Mouse (Mus musculus) kidney, adult 2 months (tissue): ENCODE data around the gene B3gntl1.
A peak's percentile ranks its signal among the peaks of the same experiment; 100 is the strongest.

ENCODE experiments used
- CTCF ChIP-seq: fragments of 200-500 bp; conservative IDR thresholded peaks from 2 replicates; pipeline ENCODE4 v1.5.1; 2011; ENCODE audit warnings: low read depth, mild to moderate bottlenecking, control low read depth, low read length, moderate library complexity, mixed read lengths; ENCODE audit not compliant: insufficient read depth, insufficient read length
- POLR2A ChIP-seq: fragments of 200-500 bp; IDR thresholded peaks from one replicate; pipeline ENCODE4 v1.6.1; 2011; ENCODE audit warnings: low read depth, low read length, control low read depth

DNA sequence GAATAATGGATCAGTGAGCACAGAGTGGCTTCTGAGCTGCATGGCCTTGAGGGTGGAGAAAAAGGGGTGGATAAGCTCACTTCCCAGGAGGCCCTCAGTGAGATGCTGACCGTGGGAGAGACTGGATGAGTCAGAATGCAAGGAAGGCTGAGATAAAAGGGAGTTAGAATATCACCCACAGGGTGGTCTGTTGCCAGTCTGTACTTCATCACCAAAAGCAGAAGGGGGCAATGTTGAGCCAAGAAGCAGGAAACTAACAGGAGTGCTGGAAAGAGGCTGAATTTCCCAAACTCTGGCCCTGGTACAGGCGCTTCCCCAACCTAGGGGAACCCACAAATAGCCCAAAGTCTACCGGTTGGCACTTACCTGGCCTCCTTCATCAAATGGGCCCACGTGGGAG is 42.5 kb downstream of the B3gntl1 start:
- TF ChIP-seq POLR2A (no peak), CTCF (peak; percentile 41)
